Mouse (Mus musculus): ENCODE results near the gene Tubgcp6.

- no peak for TF ChIP-seq CTCF (IDR thresholded peaks at IDR 0.05; ENCODE audit: borderline replicate concordance, insufficient read depth, low read depth, low read length)
- no peak for TF ChIP-seq POLR2A (IDR thresholded peaks at IDR 0.05; ENCODE audit: borderline replicate concordance, insufficient read depth, low read length)
These were observed 27.1 kb upstream of the Tubgcp6 start for GRCm38 (mm10) chr15:89150041-89150390.

All from cerebellum, adult 2 months (tissue).